Mouse (Mus musculus): ENCODE measurements around the gene Cacna2d3.

- TF ChIP-seq CTCF (conservative IDR thresholded peaks at IDR 0.05; ENCODE audit: insufficient read depth, insufficient read length, low read depth, low read length) (no peak), POLR2A (IDR thresholded peaks at IDR 0.05; ENCODE audit: low read depth, low read length) (no peak)
Measured at GRCm38 (mm10) chr14:29163998-29164652, 557.5 kb downstream of the Cacna2d3 start.

All from kidney, adult 2 months (tissue).